Mouse (Mus musculus): Measurements from ENCODE around the gene Gm11758.
"Not testable (repeated sequence)": the region's sequence is repeated elsewhere in the genome, so short reads cannot be mapped to it uniquely, and the experiment has no call there.

Gene Gm11758

GRCm38 (mm10) chr4:73876166-73876565 lies at the start of gene Gm11758:
Gene Gm11758, minus strand, starts transcription at chr4:73876266.
- DNase-seq, result not testable (repeated sequence)

- not testable (repeated sequence) for DNase-seq
Observed at GRCm38 (mm10) chr4:73920660-73921059, 44.6 kb upstream of the Gm11758 start, which contains the start of gene Gm11756. Gene Gm11756, minus strand, starts transcription at chr4:73920760.

GRCm38 (mm10) chr4:73905853-73906252 lies 29.8 kb upstream of the Gm11758 start, which contains the start of gene Gm13871:
Gene Gm13871, minus strand, starts transcription at chr4:73905953.
- not testable (repeated sequence) for DNase-seq

- DNase-seq, result not testable (repeated sequence)
Observed at GRCm38 (mm10) chr4:73891012-73891411, 14.9 kb upstream of the Gm11758 start, which contains the start of gene Gm11757. Gene Gm11757, minus strand, starts transcription at chr4:73891112.

- peak; percentile 26 for DNase-seq
Observed at GRCm38 (mm10) chr4:73826587-73826986, 49.5 kb downstream of the Gm11758 start.

Data from lung, postnatal 36 days (tissue).